14 mouse cellular contexts compared by ENCODE assay signal in genomic region chr16:59081113-59081512, GRCm38 (mm10). TPM values are rescaled to one million over a fixed set of nuclear protein-coding genes. Genes with fewer than 3 reads are reported as not detected.
"Had no signal": no experiment of that assay in that cellular context is flagged by ENCODE, and none has a peak within 500 bp of the region (broad histone marks: within the 10 kb centered on the region; RNA-seq: fewer than 3 reads in every experiment).

No protein-coding gene starts in this region.

RNA-seq across cellular contexts. Expression of gene Olfr190, which starts 3.3 kb away (rescaled TPM):
- polyA plus RNA-seq: neural tube, embryonic 13.5 days; neural tube, embryonic 14.5 days; neural tube, embryonic 15.5 days; small intestine, adult 2 months; spleen, adult 2 months; stomach, embryonic 14.5 days; stomach, embryonic 15.5 days; stomach, embryonic 16.5 days; stomach, postnatal 0 days; testis, adult 2 months; thymus, adult 2 months; thymus, postnatal 0 days; urinary bladder, adult 2 months had no signal

RNA-seq across cellular contexts. Expression of gene Olfr191, which starts 8.5 kb away (rescaled TPM):
- total RNA-seq: neutrophil, adult 5-6 weeks had no signal
- polyA plus RNA-seq: neural tube, embryonic 13.5 days; neural tube, embryonic 14.5 days; neural tube, embryonic 15.5 days; small intestine, adult 2 months; spleen, adult 2 months; stomach, embryonic 14.5 days; stomach, embryonic 15.5 days; stomach, embryonic 16.5 days; stomach, postnatal 0 days; testis, adult 2 months; thymus, adult 2 months; thymus, postnatal 0 days; urinary bladder, adult 2 months had no signal

RNA-seq across cellular contexts. Expression of gene Olfr193, which starts 30.6 kb away (rescaled TPM):
- total RNA-seq: neutrophil, adult 5-6 weeks had no signal
- polyA plus RNA-seq: neural tube, embryonic 13.5 days; neural tube, embryonic 14.5 days; neural tube, embryonic 15.5 days; small intestine, adult 2 months; spleen, adult 2 months; stomach, embryonic 14.5 days; stomach, embryonic 15.5 days; stomach, embryonic 16.5 days; stomach, postnatal 0 days; testis, adult 2 months; thymus, adult 2 months; thymus, postnatal 0 days; urinary bladder, adult 2 months had no signal

RNA-seq across cellular contexts. Expression of gene Olfr194, which starts 39.8 kb away (rescaled TPM):
- polyA plus RNA-seq: neural tube, embryonic 13.5 days; neural tube, embryonic 14.5 days; neural tube, embryonic 15.5 days; small intestine, adult 2 months; spleen, adult 2 months; stomach, embryonic 14.5 days; stomach, embryonic 15.5 days; stomach, embryonic 16.5 days; stomach, postnatal 0 days; thymus, adult 2 months; thymus, postnatal 0 days; urinary bladder, adult 2 months had no signal

RNA-seq across cellular contexts. Expression of gene Olfr187, which starts 41.5 kb away (rescaled TPM):
- total RNA-seq: neutrophil, adult 5-6 weeks had no signal
- polyA plus RNA-seq: neural tube, embryonic 13.5 days; neural tube, embryonic 14.5 days; neural tube, embryonic 15.5 days; small intestine, adult 2 months; spleen, adult 2 months; stomach, embryonic 16.5 days; stomach, postnatal 0 days; testis, adult 2 months; thymus, adult 2 months; thymus, postnatal 0 days; urinary bladder, adult 2 months had no signal
